Mouse (Mus musculus): Measurements from ENCODE around the gene Esam. TPM values are rescaled to one million over a fixed set of nuclear protein-coding genes. Genes with fewer than 3 reads are reported as not detected.
A peak's percentile ranks its signal among the peaks of the same experiment; 100 is the strongest.

Esam gene
- polyA plus RNA-seq, 1 experiment from 2014 or later, result 48.3 TPM

DNA sequence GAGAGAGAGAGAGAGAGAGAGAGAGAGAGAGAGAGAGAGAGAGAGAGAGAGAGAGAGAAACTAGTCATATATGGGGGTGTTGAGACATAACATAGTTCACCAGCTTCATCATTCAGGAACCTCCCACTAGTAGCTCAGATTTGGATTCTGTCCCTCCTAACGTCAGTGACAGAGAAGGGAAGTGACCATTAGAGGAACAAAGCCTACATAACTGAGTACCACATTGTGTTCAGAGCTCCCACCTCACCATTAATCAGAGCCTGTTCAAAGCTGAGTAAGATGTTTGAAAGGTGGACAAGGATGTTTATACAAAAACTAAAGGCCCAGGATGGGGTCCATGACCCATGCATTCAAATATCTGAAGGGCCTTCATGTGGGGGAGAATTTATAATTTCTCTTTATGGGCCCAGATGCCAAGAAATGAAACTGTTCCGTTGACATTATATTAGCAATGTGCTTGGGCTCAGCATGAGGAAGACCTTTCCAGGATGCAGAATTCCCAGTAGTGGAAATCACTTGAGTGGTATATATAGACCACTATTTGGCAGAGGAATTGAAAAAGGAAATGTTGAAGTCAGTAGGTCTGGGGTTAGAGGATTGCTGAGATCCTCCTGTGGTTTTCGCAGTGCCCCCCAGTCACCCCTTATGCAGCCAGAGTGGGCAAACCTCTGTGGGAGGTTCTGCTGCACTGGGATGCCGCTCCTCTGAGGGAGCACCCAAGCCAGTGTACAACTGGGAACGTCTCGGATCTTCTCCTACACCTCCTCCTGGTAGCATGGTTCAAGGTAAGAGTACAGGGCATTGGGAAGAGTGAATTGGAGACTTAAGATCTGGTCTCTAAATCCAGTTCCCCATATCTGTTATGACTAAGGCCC lies 13.1 kb downstream of the Esam start:
- WGBS, result 84% methylated on average over 6 of the region's 6 CpGs
- Histone ChIP-seq H3K4me3 (replicated peaks; ENCODE audit: low read length) (no peak overlapping the region), H3K27ac (no peak overlapping the region), H3K27me3 (ENCODE audit: control insufficient read depth, insufficient read depth, low read length) (peaks cover 32% of the 10 kb centered on the region), H3K9ac (no peak overlapping the region), H3K9me3 (ENCODE audit: control insufficient read depth, low read length) (no peaks in the 10 kb centered on the region), H3K36me3 (replicated peaks; ENCODE audit: control insufficient read depth, insufficient read depth) (no peaks in the 10 kb centered on the region), H3K4me2 (replicated peaks) (no peak overlapping the region), H3K4me1 (replicated peaks; ENCODE audit: control insufficient read depth, insufficient read depth, low read length) (peaks cover 13% of the 10 kb centered on the region)
- ATAC-seq (ENCODE audit: low FRiP score), result no peak
- no peak for DNase-seq (ENCODE audit: low spot score)

- Histone ChIP-seq H3K9ac (no peak overlapping the region), H3K4me2 (replicated peaks) (no peak overlapping the region), H3K4me3 (replicated peaks; ENCODE audit: low read length) (no peak overlapping the region), H3K27me3 (ENCODE audit: control insufficient read depth, insufficient read depth, low read length) (peaks cover 43% of the 10 kb centered on the region), H3K4me1 (replicated peaks; ENCODE audit: control insufficient read depth, insufficient read depth, low read length) (peaks cover 13% of the 10 kb centered on the region), H3K27ac (no peak overlapping the region), H3K36me3 (replicated peaks; ENCODE audit: control insufficient read depth, insufficient read depth) (no peaks in the 10 kb centered on the region), H3K9me3 (ENCODE audit: control insufficient read depth, low read length) (no peaks in the 10 kb centered on the region)
- ATAC-seq (ENCODE audit: low FRiP score) (no peak), DNase-seq (ENCODE audit: low spot score) (no peak)
- 70% methylated on average over 7 of the region's 7 CpGs for WGBS
These were observed 14.2 kb downstream of the Esam start for GRCm38 (mm10) chr9:37541851-37542642.

DNA sequence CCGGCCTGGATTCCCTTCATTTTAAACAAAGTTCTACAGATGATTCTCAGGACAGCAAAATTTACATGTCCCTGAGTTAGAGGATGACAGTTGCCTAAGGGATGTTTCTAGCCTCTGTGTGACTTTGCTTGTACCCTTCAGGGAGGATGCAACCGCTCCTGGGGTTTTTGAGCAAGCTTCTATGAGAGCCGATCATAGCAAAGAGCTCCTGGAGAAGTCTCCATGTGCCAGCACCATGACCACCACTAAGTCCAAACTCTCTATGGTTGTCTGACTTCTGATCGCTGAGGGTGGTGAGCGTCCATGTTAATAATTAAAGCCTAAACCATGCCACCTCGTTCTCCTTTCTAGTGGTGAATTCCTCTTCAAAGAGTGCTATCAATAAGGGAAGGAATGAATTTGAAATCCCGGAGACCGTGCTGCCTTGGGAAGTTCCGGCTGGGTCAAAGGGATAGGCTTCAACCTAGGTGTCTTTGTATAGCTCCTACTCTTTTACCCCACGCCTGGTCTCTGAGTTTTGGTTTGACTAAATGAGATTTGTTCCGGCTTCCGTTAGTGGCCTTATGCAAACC lies 16.1 kb downstream of the Esam start:
- Histone ChIP-seq H3K9ac (no peak overlapping the region), H3K27me3 (ENCODE audit: control insufficient read depth, insufficient read depth, low read length) (peaks cover 57% of the 10 kb centered on the region)
- WGBS, result 25% methylated on average over 12 of the region's 12 CpGs

DNA sequence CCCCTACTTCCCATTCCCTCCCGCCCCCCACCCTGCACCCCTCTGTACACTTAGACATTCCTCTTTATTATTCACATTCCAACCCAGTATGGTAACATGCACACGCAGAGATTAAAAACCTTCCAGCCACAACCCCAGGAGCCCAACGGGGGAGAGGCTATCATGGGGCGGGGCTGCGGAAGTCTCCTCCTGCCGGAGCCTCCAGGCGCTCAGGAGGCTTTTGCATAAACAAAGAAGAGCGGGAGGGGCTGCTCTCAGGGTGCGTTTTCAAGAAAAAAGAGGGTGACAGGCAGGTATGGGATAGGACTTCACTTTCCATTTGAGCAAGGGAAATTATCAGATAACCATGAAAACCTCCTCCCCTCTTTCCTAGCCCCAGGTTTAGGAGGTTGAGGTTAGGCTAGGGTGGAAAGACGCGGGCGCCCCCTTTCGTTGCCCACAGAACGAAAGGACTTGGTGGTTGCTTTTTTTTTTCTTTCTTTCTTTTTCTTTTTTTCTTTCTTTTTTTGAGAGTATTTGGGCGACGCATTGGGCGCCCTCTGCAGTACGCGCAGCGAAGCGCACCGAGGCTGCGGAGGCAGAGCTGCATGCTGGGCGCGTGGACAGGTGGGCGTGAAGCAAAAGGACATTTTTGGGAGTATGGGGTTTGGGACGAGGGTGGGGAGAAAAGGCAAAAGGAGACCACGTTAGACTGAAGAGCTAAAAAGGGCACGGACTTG lies 16.7 kb downstream of the Esam start:
- Histone ChIP-seq H3K27me3 (ENCODE audit: control insufficient read depth, insufficient read depth, low read length) (peaks cover 64% of the 10 kb centered on the region), H3K4me3 (replicated peaks; ENCODE audit: low read length) (peak overlapping the region; percentile 24), H3K4me2 (replicated peaks) (peak overlapping the region; percentile 54), H3K4me1 (replicated peaks; ENCODE audit: control insufficient read depth, insufficient read depth, low read length) (peaks cover 13% of the 10 kb centered on the region), H3K27ac (no peak overlapping the region), H3K9ac (peak overlapping the region; percentile 22; the same call in 1 of the 2 replicates), H3K9me3 (ENCODE audit: control insufficient read depth, low read length) (no peaks in the 10 kb centered on the region), H3K36me3 (replicated peaks; ENCODE audit: control insufficient read depth, insufficient read depth) (no peaks in the 10 kb centered on the region)
- WGBS, result 2% methylated on average over 29 of the region's 29 CpGs
- DNase-seq (ENCODE audit: low spot score) (peak; percentile 78), ATAC-seq (ENCODE audit: low FRiP score) (peak; percentile 43; the same call in 1 of the 2 replicates)

More for the DNA sequence above, 16.1 kb downstream of the Esam start:
- H3K4me3 ChIP-seq (replicated peaks; ENCODE audit: low read length), result peak overlapping the region; percentile 24
- ATAC-seq (ENCODE audit: low FRiP score), result peak; percentile 6; the same call in 1 of the 2 replicates
- no peak overlapping the region for H3K27ac ChIP-seq
- no peak for DNase-seq (ENCODE audit: low spot score)
- peaks cover 13% of the 10 kb centered on the region for H3K4me1 ChIP-seq (replicated peaks; ENCODE audit: control insufficient read depth, insufficient read depth, low read length)
- no peaks in the 10 kb centered on the region for H3K9me3 ChIP-seq (ENCODE audit: control insufficient read depth, low read length)
- no peaks in the 10 kb centered on the region for H3K36me3 ChIP-seq (replicated peaks; ENCODE audit: control insufficient read depth, insufficient read depth)
- H3K4me2 ChIP-seq (replicated peaks), result peak overlapping the region; percentile 54

GRCm38 (mm10) chr9:37545166-37545610 lies 17.3 kb downstream of the Esam start:
- Histone ChIP-seq H3K4me3 (replicated peaks; ENCODE audit: low read length) (peak overlapping the region; percentile 24), H3K9me3 (ENCODE audit: control insufficient read depth, low read length) (no peaks in the 10 kb centered on the region), H3K4me1 (replicated peaks; ENCODE audit: control insufficient read depth, insufficient read depth, low read length) (peaks cover 13% of the 10 kb centered on the region), H3K36me3 (replicated peaks; ENCODE audit: control insufficient read depth, insufficient read depth) (no peaks in the 10 kb centered on the region), H3K27ac (no peak overlapping the region), H3K4me2 (replicated peaks) (peak overlapping the region; percentile 54), H3K9ac (peak overlapping the region; percentile 22; the same call in 1 of the 2 replicates), H3K27me3 (ENCODE audit: control insufficient read depth, insufficient read depth, low read length) (peaks cover 69% of the 10 kb centered on the region)
- 6% methylated on average over 17 of the region's 17 CpGs for WGBS
- ATAC-seq (ENCODE audit: low FRiP score) (peak; percentile 48), DNase-seq (ENCODE audit: low spot score) (no peak)

- Histone ChIP-seq H3K27ac (no peak overlapping the region), H3K4me3 (replicated peaks; ENCODE audit: low read length) (no peak overlapping the region), H3K9ac (no peak overlapping the region), H3K4me1 (replicated peaks; ENCODE audit: control insufficient read depth, insufficient read depth, low read length) (peaks cover 13% of the 10 kb centered on the region), H3K4me2 (replicated peaks) (peak overlapping the region; percentile 54), H3K36me3 (replicated peaks; ENCODE audit: control insufficient read depth, insufficient read depth) (no peaks in the 10 kb centered on the region), H3K9me3 (ENCODE audit: control insufficient read depth, low read length) (no peaks in the 10 kb centered on the region), H3K27me3 (ENCODE audit: control insufficient read depth, insufficient read depth, low read length) (peaks cover 77% of the 10 kb centered on the region)
- ATAC-seq (ENCODE audit: low FRiP score) (0 out of 2 replicates have a peak, but pooled peaks have one; percentile 1), DNase-seq (ENCODE audit: low spot score) (no peak)
- WGBS, result 14% methylated on average over 27 of the region's 27 CpGs
These were observed 18.1 kb downstream of the Esam start for GRCm38 (mm10) chr9:37545847-37546452.

- no peak overlapping the region for H3K4me3 ChIP-seq (replicated peaks; ENCODE audit: low read length)
- H3K9me3 ChIP-seq (ENCODE audit: control insufficient read depth, low read length), result no peaks in the 10 kb centered on the region
- H3K27ac ChIP-seq, result no peak overlapping the region
- H3K9ac ChIP-seq, result no peak overlapping the region
- ATAC-seq (ENCODE audit: low FRiP score), result no peak
- H3K4me2 ChIP-seq (replicated peaks), result no peak overlapping the region
- H3K4me1 ChIP-seq (replicated peaks; ENCODE audit: control insufficient read depth, insufficient read depth, low read length), result peaks cover 13% of the 10 kb centered on the region
- WGBS, result 75% methylated on average over 1 of the region's 1 CpGs
- peaks cover 86% of the 10 kb centered on the region for H3K27me3 ChIP-seq (ENCODE audit: control insufficient read depth, insufficient read depth, low read length)
- no peak for DNase-seq (ENCODE audit: low spot score)
- no peaks in the 10 kb centered on the region for H3K36me3 ChIP-seq (replicated peaks; ENCODE audit: control insufficient read depth, insufficient read depth)
These were observed 19.0 kb downstream of the Esam start for GRCm38 (mm10) chr9:37546889-37547288.

DNA sequence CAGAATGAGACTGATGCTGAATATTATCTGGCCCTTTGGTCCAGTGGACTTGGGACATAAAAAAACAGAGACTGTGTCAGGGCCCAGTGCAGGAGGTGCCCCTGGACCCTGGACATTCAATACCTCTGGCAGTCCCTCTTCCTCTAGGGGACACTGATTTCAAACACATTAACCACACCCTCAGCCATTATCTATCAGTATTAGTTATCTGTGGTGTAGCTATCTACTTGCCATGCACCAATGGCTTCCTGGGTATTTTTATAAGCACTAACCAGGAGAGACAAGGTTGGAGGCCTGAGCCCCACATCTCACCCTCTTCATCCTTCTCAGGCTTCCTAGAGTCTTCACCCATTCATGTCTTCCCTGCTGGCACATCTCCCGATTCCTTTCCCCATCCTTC lies 22.6 kb downstream of the Esam start:
- Histone ChIP-seq H3K9me3 (ENCODE audit: control insufficient read depth, low read length) (no peaks in the 10 kb centered on the region), H3K36me3 (replicated peaks; ENCODE audit: control insufficient read depth, insufficient read depth) (no peaks in the 10 kb centered on the region), H3K4me1 (replicated peaks; ENCODE audit: control insufficient read depth, insufficient read depth, low read length) (0 out of 2 replicates have a peak, but pooled peaks cover 5% of the 10 kb centered on the region), H3K4me3 (replicated peaks; ENCODE audit: low read length) (no peak overlapping the region), H3K9ac (no peak overlapping the region), H3K27ac (no peak overlapping the region), H3K4me2 (replicated peaks) (no peak overlapping the region), H3K27me3 (ENCODE audit: control insufficient read depth, insufficient read depth, low read length) (peaks cover 82% of the 10 kb centered on the region)
- ATAC-seq (ENCODE audit: low FRiP score), result no peak
- no peak for DNase-seq (ENCODE audit: low spot score)
- WGBS, result 56% methylated on average over 1 of the region's 1 CpGs
